Mouse (Mus musculus): ENCODE results near the gene Set. TPM values are rescaled to one million over a fixed set of nuclear protein-coding genes. Genes with fewer than 3 reads are reported as not detected.
A peak's percentile ranks its signal among the peaks of the same experiment; 100 is the strongest.

Gene Set
- 557 and 562 TPM in 2 replicates for polyA plus RNA-seq (2014; fragmentation: Nextera tagmentation; extraction: Ambion mirVana)

DNA sequence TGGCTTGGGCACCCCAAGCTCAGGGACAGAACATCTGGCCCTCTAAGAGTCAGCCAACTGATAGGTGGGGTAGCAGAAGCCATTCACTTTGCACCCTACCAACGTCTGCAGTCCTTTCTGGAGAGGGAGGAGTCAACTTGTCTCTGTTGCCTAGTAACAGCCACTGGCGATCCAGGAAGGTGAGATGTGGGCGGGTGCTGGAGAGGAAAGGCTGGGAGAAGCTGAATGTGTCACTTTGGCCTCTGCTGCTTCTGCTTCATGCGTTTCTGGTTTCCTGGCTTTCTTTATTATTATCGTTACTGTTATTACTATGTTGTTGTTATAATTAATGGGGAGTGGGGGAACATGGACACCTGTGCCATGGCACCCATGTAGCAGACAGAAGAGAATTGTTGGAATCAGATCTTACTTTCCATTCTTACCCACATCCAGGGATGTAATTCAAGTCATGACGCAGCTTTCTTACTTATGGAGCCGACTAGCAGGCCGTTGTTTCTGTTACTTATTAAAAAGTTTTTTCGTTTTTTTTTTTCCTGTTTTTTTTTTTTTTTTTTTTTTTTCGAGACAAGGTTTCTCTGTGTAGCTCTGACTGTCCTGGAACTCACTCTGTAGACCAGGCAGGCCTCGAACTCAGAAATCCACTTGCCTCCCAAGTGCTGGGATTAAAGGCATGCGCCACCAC is at the start of gene Set:
Gene Set (plus strand): TSS at position 156 of the 682 bp plus-strand sequence.
- Histone ChIP-seq H3K4me1 (replicated peaks; ENCODE audit: control insufficient read depth, insufficient read depth, low read length) (peaks cover 3% of the 10 kb centered on the region; the same call in 1 of the 2 replicates), H3K36me3 (ENCODE audit: control insufficient read depth, insufficient read depth, low read length) (no peaks in the 10 kb centered on the region), H3K4me3 (ENCODE audit: low read depth, low read length) (no peak within 1 kb of the TSS), H3K27ac (ENCODE audit: low read depth) (no peak within 1 kb of the TSS), H3K27me3 (replicated peaks; ENCODE audit: control insufficient read depth, insufficient read depth, low read length) (no peaks in the 10 kb centered on the region), H3K9me3 (ENCODE audit: control insufficient read depth, low read length) (no peaks in the 10 kb centered on the region), H3K9ac (ENCODE audit: low read length) (no peak within 1 kb of the TSS), H3K4me2 (ENCODE audit: low read length) (no peak within 1 kb of the TSS)
- 49% methylated on average over 12 of the region's 12 CpGs for WGBS
- no peak for ATAC-seq (replicated peaks; ENCODE audit: low FRiP score, low TSS enrichment, low read depth)
- no peak for DNase-seq (ENCODE audit: low spot score)

DNA sequence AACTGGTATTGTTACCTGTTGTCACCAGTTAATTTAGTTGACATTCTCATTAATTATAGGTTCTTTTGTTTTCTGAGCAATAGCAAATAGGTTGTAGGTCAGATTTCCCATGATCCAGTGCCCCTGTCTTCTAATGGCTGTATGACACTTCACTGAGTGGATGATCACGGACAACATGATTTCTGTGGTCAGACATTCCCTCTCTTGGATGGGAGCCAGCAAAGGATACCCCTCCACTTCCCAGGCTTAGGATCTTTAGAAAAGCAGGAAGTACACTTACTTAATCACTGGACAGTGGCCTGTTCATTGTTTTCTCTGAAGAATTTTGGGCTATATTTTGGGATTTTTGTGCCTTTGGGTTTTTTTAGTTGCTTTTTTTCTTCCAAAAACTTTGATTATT is 48.1 kb upstream of the Set start:
- no peaks in the 10 kb centered on the region for H3K4me1 ChIP-seq (replicated peaks; ENCODE audit: control insufficient read depth, insufficient read depth, low read length)
- WGBS: 56% methylated on average over 1 of the region's 1 CpGs
- no peak overlapping the region for H3K9ac ChIP-seq (ENCODE audit: low read length)
- peaks cover 97% of the 10 kb centered on the region for H3K36me3 ChIP-seq (ENCODE audit: control insufficient read depth, insufficient read depth, low read length)
- H3K9me3 ChIP-seq (ENCODE audit: control insufficient read depth, low read length): no peaks in the 10 kb centered on the region
- no peaks in the 10 kb centered on the region for H3K27me3 ChIP-seq (replicated peaks; ENCODE audit: control insufficient read depth, insufficient read depth, low read length)
- ATAC-seq (replicated peaks; ENCODE audit: low FRiP score, low TSS enrichment, low read depth) (no peak), DNase-seq (ENCODE audit: low spot score) (no peak)
- H3K4me3 ChIP-seq (ENCODE audit: low read depth, low read length): no peak overlapping the region
- H3K4me2 ChIP-seq (ENCODE audit: low read length): no peak overlapping the region
- no peak overlapping the region for H3K27ac ChIP-seq (ENCODE audit: low read depth)

DNA sequence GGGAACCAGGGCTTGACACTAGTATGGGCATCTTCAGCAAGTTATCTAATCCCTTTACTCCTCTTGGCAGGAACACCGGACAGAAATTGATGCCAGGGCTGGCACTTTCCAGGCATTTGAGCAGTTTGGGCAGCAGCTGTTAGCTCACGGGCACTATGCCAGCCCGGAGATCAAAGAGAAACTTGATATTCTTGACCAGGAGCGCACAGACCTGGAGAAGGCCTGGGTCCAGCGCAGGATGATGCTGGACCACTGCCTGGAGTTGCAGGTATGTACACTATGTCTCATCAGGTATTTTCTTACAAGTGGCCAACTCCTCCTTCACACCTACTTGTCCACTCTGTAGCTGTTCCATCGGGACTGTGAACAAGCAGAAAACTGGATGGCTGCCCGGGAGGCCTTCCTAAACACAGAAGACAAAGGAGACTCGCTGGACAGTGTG is 46.3 kb upstream of the Set start:
- no peaks in the 10 kb centered on the region for H3K4me1 ChIP-seq (replicated peaks; ENCODE audit: control insufficient read depth, insufficient read depth, low read length)
- H3K36me3 ChIP-seq (ENCODE audit: control insufficient read depth, insufficient read depth, low read length): peaks cover 98% of the 10 kb centered on the region
- no peaks in the 10 kb centered on the region for H3K27me3 ChIP-seq (replicated peaks; ENCODE audit: control insufficient read depth, insufficient read depth, low read length)
- no peaks in the 10 kb centered on the region for H3K9me3 ChIP-seq (ENCODE audit: control insufficient read depth, low read length)
- no peak overlapping the region for H3K4me3 ChIP-seq (ENCODE audit: low read depth, low read length)
- 94% methylated on average over 8 of the region's 8 CpGs for WGBS
- no peak overlapping the region for H3K9ac ChIP-seq (ENCODE audit: low read length)
- no peak overlapping the region for H3K4me2 ChIP-seq (ENCODE audit: low read length)
- ATAC-seq (replicated peaks; ENCODE audit: low FRiP score, low TSS enrichment, low read depth): no peak
- no peak overlapping the region for H3K27ac ChIP-seq (ENCODE audit: low read depth)
- no peak for DNase-seq (ENCODE audit: low spot score)

DNA sequence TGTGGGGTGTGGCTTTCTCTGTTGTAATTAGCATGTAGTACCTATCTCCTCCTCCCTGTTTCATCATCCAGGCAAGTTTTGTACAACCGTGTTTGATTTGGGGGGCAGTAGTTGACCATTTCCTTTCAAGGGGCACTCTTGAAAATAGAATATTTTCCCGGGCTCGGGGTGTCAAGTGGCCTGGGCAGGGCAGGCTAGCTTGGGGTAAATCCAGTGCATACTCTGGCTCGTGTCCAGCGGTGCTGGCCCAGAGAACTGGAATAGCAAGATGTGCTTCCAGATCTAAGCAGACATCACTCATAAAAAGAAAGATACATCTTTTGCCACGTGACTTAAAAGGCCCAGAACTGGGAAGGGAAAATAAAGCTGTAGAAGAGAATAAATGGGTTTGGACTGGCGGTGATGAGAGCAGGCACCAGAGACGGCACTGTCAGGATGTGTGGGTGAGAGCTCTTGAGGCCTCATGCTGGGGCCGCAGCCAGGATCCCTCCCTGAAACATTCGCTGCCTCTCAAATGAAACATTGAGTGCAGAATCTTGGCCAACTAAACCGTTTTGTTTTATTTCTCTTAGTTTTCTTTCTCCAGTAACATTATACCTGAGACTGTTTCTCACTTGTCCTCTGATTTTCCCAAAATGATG is 42.7 kb upstream of the Set start:
- DNase-seq (ENCODE audit: low spot score): no peak
- Histone ChIP-seq H3K4me3 (ENCODE audit: low read depth, low read length) (no peak overlapping the region), H3K4me1 (replicated peaks; ENCODE audit: control insufficient read depth, insufficient read depth, low read length) (no peaks in the 10 kb centered on the region), H3K4me2 (ENCODE audit: low read length) (no peak overlapping the region), H3K27me3 (replicated peaks; ENCODE audit: control insufficient read depth, insufficient read depth, low read length) (no peaks in the 10 kb centered on the region), H3K27ac (ENCODE audit: low read depth) (no peak overlapping the region), H3K36me3 (ENCODE audit: control insufficient read depth, insufficient read depth, low read length) (peaks cover 97% of the 10 kb centered on the region), H3K9ac (ENCODE audit: low read length) (no peak overlapping the region), H3K9me3 (ENCODE audit: control insufficient read depth, low read length) (no peaks in the 10 kb centered on the region)
- 86% methylated on average over 11 of the region's 11 CpGs for WGBS
- no peak for ATAC-seq (replicated peaks; ENCODE audit: low FRiP score, low TSS enrichment, low read depth)

DNA sequence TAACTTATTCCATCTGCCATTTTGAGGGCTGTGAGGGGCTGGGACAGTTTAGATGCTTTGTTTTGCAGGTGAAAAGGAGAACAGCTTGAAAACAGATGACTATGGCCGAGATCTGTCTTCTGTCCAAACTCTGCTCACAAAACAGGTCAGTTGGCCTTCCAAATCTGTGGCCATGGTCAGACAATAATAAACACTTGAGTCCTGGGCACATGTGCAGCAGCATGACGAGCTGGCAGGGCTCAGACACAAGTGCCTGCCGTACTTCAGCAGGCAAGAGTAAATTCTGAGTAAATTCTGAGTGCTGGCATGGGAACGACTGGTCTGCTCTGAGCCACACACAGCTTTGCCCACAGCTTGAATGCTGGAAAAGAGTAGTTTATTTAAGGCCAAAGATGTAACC is 31.7 kb upstream of the Set start:
- Histone ChIP-seq H3K9ac (ENCODE audit: low read length) (no peak overlapping the region), H3K4me2 (ENCODE audit: low read length) (no peak overlapping the region), H3K4me3 (ENCODE audit: low read depth, low read length) (no peak overlapping the region), H3K36me3 (ENCODE audit: control insufficient read depth, insufficient read depth, low read length) (peaks cover 100% of the 10 kb centered on the region), H3K27ac (ENCODE audit: low read depth) (no peak overlapping the region), H3K9me3 (ENCODE audit: control insufficient read depth, low read length) (no peaks in the 10 kb centered on the region), H3K4me1 (replicated peaks; ENCODE audit: control insufficient read depth, insufficient read depth, low read length) (no peaks in the 10 kb centered on the region), H3K27me3 (replicated peaks; ENCODE audit: control insufficient read depth, insufficient read depth, low read length) (no peaks in the 10 kb centered on the region)
- DNase-seq (ENCODE audit: low spot score) (no peak), ATAC-seq (replicated peaks; ENCODE audit: low FRiP score, low TSS enrichment, low read depth) (no peak)
- WGBS: 87% methylated on average over 4 of the region's 4 CpGs

DNA sequence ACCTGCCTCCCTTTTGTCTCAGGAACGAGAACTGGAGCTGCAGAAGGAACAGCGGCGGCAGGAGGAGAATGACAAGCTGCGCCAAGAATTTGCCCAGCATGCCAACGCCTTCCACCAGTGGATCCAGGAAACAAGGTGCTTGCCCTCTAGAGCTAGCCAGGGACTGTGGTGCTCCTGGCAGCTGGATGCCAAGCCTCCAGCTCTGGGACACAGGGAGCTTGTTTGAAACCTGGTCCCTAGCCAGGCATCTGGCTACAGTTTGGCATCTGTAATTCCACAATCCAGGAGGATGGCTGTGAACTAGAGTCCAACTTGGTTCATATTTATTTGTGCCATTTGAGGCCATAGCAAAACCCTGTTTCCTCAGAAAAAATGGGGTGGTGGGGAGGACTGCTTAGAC is 30.2 kb upstream of the Set start:
- no peak overlapping the region for H3K4me3 ChIP-seq (ENCODE audit: low read depth, low read length)
- WGBS: 93% methylated on average over 5 of the region's 5 CpGs
- H3K4me1 ChIP-seq (replicated peaks; ENCODE audit: control insufficient read depth, insufficient read depth, low read length): no peaks in the 10 kb centered on the region
- H3K27ac ChIP-seq (ENCODE audit: low read depth): no peak overlapping the region
- no peak overlapping the region for H3K9ac ChIP-seq (ENCODE audit: low read length)
- H3K36me3 ChIP-seq (ENCODE audit: control insufficient read depth, insufficient read depth, low read length): peaks cover 99% of the 10 kb centered on the region
- H3K4me2 ChIP-seq (ENCODE audit: low read length): no peak overlapping the region
- ATAC-seq (replicated peaks; ENCODE audit: low FRiP score, low TSS enrichment, low read depth): no peak
- no peaks in the 10 kb centered on the region for H3K9me3 ChIP-seq (ENCODE audit: control insufficient read depth, low read length)
- H3K27me3 ChIP-seq (replicated peaks; ENCODE audit: control insufficient read depth, insufficient read depth, low read length): no peaks in the 10 kb centered on the region
- no peak for DNase-seq (ENCODE audit: low spot score)

DNA sequence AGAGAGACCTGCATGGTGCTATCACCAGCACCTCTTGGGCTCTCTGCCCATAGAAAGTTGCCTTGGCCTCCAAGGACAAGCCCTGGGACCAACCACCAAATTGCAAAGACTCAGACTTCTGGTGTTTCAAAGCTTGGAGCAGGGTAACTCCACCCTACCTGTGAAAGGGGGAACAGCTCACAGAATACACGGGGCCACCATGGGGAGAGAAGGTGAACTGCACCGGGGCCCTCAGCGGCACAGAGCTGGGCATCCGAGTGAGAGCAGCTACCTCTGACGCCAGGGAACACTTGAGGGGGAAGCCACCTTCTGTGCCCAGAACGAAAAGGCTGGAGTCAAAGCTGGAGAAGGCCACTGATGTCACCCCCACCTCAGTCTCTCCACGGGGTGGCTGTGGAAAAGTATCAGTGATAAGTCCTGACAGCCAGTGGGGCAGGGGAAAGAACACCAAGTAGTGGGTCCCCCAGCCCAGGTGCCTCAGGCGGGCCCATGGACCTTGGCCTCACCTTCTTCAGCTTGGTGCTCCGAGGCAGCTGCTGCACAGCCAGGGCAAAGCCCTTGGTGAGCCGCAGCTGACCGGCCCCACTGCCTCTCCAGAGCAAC is 24.8 kb upstream of the Set start:
- Histone ChIP-seq H3K4me2 (ENCODE audit: low read length) (no peak overlapping the region), H3K36me3 (ENCODE audit: control insufficient read depth, insufficient read depth, low read length) (peaks cover 65% of the 10 kb centered on the region), H3K4me1 (replicated peaks; ENCODE audit: control insufficient read depth, insufficient read depth, low read length) (no peaks in the 10 kb centered on the region), H3K4me3 (ENCODE audit: low read depth, low read length) (no peak overlapping the region), H3K9ac (ENCODE audit: low read length) (no peak overlapping the region), H3K27ac (ENCODE audit: low read depth) (no peak overlapping the region), H3K27me3 (replicated peaks; ENCODE audit: control insufficient read depth, insufficient read depth, low read length) (no peaks in the 10 kb centered on the region), H3K9me3 (ENCODE audit: control insufficient read depth, low read length) (no peaks in the 10 kb centered on the region)
- 56% methylated on average over 11 of the region's 11 CpGs for WGBS
- DNase-seq (ENCODE audit: low spot score) (no peak), ATAC-seq (replicated peaks; ENCODE audit: low FRiP score, low TSS enrichment, low read depth) (0 out of 2 replicates have a peak, but pooled peaks have one; percentile 17)

DNA sequence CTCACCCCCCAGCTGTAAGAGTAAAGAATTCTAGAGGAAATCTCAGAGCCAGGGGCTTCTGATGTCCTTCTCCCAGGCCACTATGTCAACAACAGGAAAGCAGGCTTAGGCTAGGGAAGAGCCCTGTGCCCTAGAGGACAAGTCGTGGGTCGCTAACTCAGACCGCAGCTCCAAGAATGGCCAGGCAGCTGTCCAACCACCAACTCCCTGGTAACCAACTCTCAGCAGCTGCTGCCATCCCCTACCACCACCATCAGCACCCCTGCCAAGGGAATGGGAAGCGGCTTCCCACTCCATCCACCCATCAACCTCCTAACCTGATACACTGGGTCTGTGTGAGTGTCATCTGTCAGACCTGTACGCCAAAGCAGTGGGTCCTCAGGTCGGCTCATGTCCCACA is 24.2 kb upstream of the Set start:
- H3K4me3 ChIP-seq (ENCODE audit: low read depth, low read length): no peak overlapping the region
- 75% methylated on average over 6 of the region's 6 CpGs for WGBS
- H3K27ac ChIP-seq (ENCODE audit: low read depth): no peak overlapping the region

More for the DNA sequence above, 24.2 kb upstream of the Set start:
- H3K36me3 ChIP-seq (ENCODE audit: control insufficient read depth, insufficient read depth, low read length): peaks cover 65% of the 10 kb centered on the region
- H3K9me3 ChIP-seq (ENCODE audit: control insufficient read depth, low read length): no peaks in the 10 kb centered on the region
- ATAC-seq (replicated peaks; ENCODE audit: low FRiP score, low TSS enrichment, low read depth) (no peak), DNase-seq (ENCODE audit: low spot score) (no peak)
- no peak overlapping the region for H3K4me2 ChIP-seq (ENCODE audit: low read length)
- no peak overlapping the region for H3K9ac ChIP-seq (ENCODE audit: low read length)
- no peaks in the 10 kb centered on the region for H3K4me1 ChIP-seq (replicated peaks; ENCODE audit: control insufficient read depth, insufficient read depth, low read length)
- no peaks in the 10 kb centered on the region for H3K27me3 ChIP-seq (replicated peaks; ENCODE audit: control insufficient read depth, insufficient read depth, low read length)
